Mouse (Mus musculus) erythroid progenitor cell, adult 5-6 weeks (primary cell): ENCODE measurements around the gene Tmem63a. TPM values are rescaled to one million over a fixed set of nuclear protein-coding genes. Genes with fewer than 3 reads are reported as not detected.
A peak's percentile ranks its signal among the peaks of the same experiment; 100 is the strongest.

ENCODE experiments used
- ATAC-seq: replicated peaks from 2 replicates; pipeline ENCODE4 v1.8.0; 2016; ENCODE audit warnings: moderate number of reproducible peaks, mild to moderate bottlenecking, moderate TSS enrichment, inconsistent platforms; ENCODE audit not compliant: poor library complexity, low FRiP score, severe bottlenecking
- total RNA-seq, 2 experiments: library from RNA; stranded (forward) in 1 of 2; stranded (reverse) in 1 of 2; fragments of 150-400 nt in 1 of 2; fragments of 186-747, 209-891 nt in 1 of 2; gene quantifications; 2 replicates each; pipeline versions ENCODE4 v1.2.3 to v1.2.4; 2015 to 2017; ENCODE audit warnings: low replicate concordance in 2 of 2

The Tmem63a gene
- total RNA-seq, 2 experiments from 2014 or later, result 18.1 to 24.7 TPM

- no peak for ATAC-seq
Observed at GRCm38 (mm10) chr1:181000501-181001092, 58.5 kb downstream of the Tmem63a start.

- no peak for ATAC-seq
Observed at GRCm38 (mm10) chr1:181001217-181001616, 59.1 kb downstream of the Tmem63a start.

- no peak for ATAC-seq
Observed at GRCm38 (mm10) chr1:181001621-181002020, 59.5 kb downstream of the Tmem63a start.

- no peak for ATAC-seq
Observed at GRCm38 (mm10) chr1:181003790-181004189, 61.6 kb downstream of the Tmem63a start.

- no peak for ATAC-seq
Observed at GRCm38 (mm10) chr1:181005331-181005730, 63.2 kb downstream of the Tmem63a start.

GRCm38 (mm10) chr1:181007831-181008230 lies 65.7 kb downstream of the Tmem63a start:
- no peak for ATAC-seq

GRCm38 (mm10) chr1:181008266-181008665 lies 66.1 kb downstream of the Tmem63a start:
- no peak for ATAC-seq

GRCm38 (mm10) chr1:181009011-181009590 lies 67.0 kb downstream of the Tmem63a start:
- no peak for ATAC-seq

- peak; percentile 37; the same call in 1 of the 2 replicates for ATAC-seq
Observed at GRCm38 (mm10) chr1:181009754-181010153, 67.6 kb downstream of the Tmem63a start.

- ATAC-seq, result no peak
Observed at GRCm38 (mm10) chr1:181010171-181010932, 68.2 kb downstream of the Tmem63a start.

GRCm38 (mm10) chr1:181011601-181012000 lies 69.5 kb downstream of the Tmem63a start:
- no peak for ATAC-seq

- no peak for ATAC-seq
Observed at GRCm38 (mm10) chr1:181012416-181012815, 70.3 kb downstream of the Tmem63a start.

- ATAC-seq, result no peak
Observed at GRCm38 (mm10) chr1:181013446-181013845, 71.3 kb downstream of the Tmem63a start.

- no peak for ATAC-seq
Observed at GRCm38 (mm10) chr1:181014731-181015500, 72.8 kb downstream of the Tmem63a start.

- no peak for ATAC-seq
Observed at GRCm38 (mm10) chr1:181015558-181015957, 73.4 kb downstream of the Tmem63a start.

GRCm38 (mm10) chr1:181016045-181016444 lies 73.9 kb downstream of the Tmem63a start:
- no peak for ATAC-seq

GRCm38 (mm10) chr1:181016532-181017131 lies 74.5 kb downstream of the Tmem63a start:
- ATAC-seq, result no peak

- ATAC-seq, result peak; percentile 66
Observed at GRCm38 (mm10) chr1:181017212-181017711, 75.1 kb downstream of the Tmem63a start.

GRCm38 (mm10) chr1:181017890-181018420 lies 75.8 kb downstream of the Tmem63a start:
- no peak for ATAC-seq
